Mouse (Mus musculus) spleen, adult 2 months (tissue): ENCODE data around the gene Dbndd1.

ENCODE experiments used
- CTCF ChIP-seq: fragments of 200-500 bp; IDR thresholded peaks from 2 replicates; pipeline ENCODE4 v1.5.1; 2011; ENCODE audit warnings: mild to moderate bottlenecking, inconsistent platforms; ENCODE audit not compliant: insufficient read depth, insufficient read length, insufficient replicate concordance; ENCODE audit errors: extremely low read depth
- POLR2A ChIP-seq: fragments of 200-500 bp; IDR thresholded peaks from 2 replicates; pipeline ENCODE4 v1.6.1; 2011; ENCODE audit warnings: low read depth, low read length, inconsistent platforms

GRCm38 (mm10) chr8:123505267-123505666 is 10.0 kb downstream of the Dbndd1 start:
- no peak for TF ChIP-seq POLR2A
- no peak for TF ChIP-seq CTCF
